Mouse (Mus musculus) splenic B cell, adult 2 months (primary cell): ENCODE measurements around the gene Gm4177.
"Not testable (repeated sequence)": the region's sequence is repeated elsewhere in the genome, so short reads cannot be mapped to it uniquely, and the experiment has no call there.

ENCODE experiments used
- DNase-seq: peaks from one replicate; pipeline ENCODE4 v3.0.0-alpha.2; 2011; ENCODE audit warnings: low read depth, low spot score
- H3K27me3 ChIP-seq: 2 replicates; pipeline ENCODE4 v1.6.1; 2012; ENCODE audit warnings: mild to moderate bottlenecking, low read length, moderate library complexity, mixed read lengths; ENCODE audit not compliant: control insufficient read depth, poor library complexity, insufficient read depth, severe bottlenecking
- H3K36me3 ChIP-seq: 2 replicates; pipeline ENCODE4 v1.6.1; 2012; ENCODE audit warnings: mild to moderate bottlenecking, low read length, moderate library complexity, mixed read lengths; ENCODE audit not compliant: control insufficient read depth, poor library complexity, insufficient read depth, severe bottlenecking

The Gm4177 gene

GRCm38 (mm10) chr7:21796628-21797027 is at the start of gene Gm4177:
Gene Gm4177 (minus strand): TSS chr7:21796728.
- not testable (repeated sequence) for H3K36me3 ChIP-seq, DNase-seq, H3K27me3 ChIP-seq

GRCm38 (mm10) chr7:21844167-21844566 is 47.6 kb upstream of the Gm4177 start, which contains the start of gene Gm5725:
Gene Gm5725 (minus strand): TSS chr7:21844267.
- DNase-seq, H3K36me3 ChIP-seq, H3K27me3 ChIP-seq: not testable (repeated sequence)

- not testable (repeated sequence) for H3K27me3 ChIP-seq, DNase-seq, H3K36me3 ChIP-seq
These were observed 35.5 kb upstream of the Gm4177 start, which contains the start of gene Vmn1r135 for GRCm38 (mm10) chr7:21832051-21832450. Gene Vmn1r135 (plus strand): TSS chr7:21832351.

GRCm38 (mm10) chr7:21761375-21761774 is 35.2 kb downstream of the Gm4177 start, which contains the start of gene Gm4175:
Gene Gm4175 (minus strand): TSS chr7:21761475.
- H3K27me3 ChIP-seq, DNase-seq, H3K36me3 ChIP-seq: not testable (repeated sequence)
